Mouse (Mus musculus) embryo, embryonic 10.5 days (tissue): ENCODE measurements around the gene Rassf4.

Source experiments
- DNase-seq: peaks from one replicate; pipeline ENCODE4 v3.0.0-alpha.2; 2015; ENCODE audit warnings: low spot score

The Rassf4 gene

DNA sequence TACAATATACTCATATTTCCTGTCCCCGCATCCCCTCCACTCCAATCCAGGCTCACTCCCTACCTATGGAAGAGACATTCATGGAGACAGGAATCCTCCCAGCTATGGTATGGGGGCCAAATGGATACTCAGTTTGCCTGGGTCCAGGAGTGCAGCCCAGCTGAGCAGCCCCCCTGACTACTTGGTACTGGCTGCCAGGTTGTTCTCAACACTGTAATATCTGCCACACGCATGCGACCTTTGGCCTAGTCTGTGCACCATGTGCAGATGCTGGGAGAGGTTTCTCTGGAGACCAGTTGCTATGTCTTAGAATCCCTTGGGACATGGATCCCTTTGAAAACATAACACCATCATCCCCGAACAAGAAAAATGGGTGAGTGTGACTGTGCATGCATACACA is 2.0 kb downstream of the Rassf4 start:
- DNase-seq, result no peak

DNA sequence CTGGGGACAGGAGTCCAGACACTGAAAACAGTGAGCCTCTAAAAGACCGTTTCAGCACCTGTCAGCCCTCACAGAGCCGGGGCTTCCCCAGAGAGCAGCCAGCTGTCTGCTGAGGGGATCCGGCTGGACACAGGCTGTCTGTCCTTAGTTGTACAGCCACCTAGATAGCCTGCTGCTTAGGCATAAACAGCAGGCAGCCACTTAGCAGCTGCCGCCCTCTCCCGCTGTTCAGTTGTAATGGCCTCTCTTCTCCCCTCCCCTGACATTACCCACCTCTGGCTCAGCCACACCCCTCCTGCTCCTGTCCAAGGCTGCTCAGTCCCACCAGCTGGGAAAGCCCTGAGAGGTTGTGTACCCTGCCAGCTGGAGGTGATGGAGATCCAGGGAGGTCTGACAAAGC is 2.7 kb downstream of the Rassf4 start:
- peak; percentile 63 for DNase-seq

DNA sequence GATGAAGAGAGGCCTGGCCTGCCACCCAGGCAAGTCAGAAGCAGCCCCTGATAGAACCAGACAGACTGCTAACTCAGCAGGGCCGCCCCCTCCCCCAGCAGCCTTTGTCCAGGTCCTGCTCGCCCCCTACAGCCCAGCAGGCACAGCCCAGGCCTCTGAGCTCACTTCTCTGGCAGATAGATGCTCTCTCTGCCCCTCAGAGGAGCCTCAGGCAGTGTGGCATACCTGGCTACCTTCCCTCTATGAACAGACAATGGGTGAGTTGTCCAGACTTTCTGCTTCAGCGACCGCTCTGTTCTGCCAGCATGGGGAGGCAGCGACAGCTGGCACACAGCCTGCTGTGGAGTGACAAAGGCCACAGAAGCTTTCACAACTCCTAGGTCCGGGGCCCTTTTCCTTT is 3.6 kb downstream of the Rassf4 start:
- peak; percentile 50 for DNase-seq

DNA sequence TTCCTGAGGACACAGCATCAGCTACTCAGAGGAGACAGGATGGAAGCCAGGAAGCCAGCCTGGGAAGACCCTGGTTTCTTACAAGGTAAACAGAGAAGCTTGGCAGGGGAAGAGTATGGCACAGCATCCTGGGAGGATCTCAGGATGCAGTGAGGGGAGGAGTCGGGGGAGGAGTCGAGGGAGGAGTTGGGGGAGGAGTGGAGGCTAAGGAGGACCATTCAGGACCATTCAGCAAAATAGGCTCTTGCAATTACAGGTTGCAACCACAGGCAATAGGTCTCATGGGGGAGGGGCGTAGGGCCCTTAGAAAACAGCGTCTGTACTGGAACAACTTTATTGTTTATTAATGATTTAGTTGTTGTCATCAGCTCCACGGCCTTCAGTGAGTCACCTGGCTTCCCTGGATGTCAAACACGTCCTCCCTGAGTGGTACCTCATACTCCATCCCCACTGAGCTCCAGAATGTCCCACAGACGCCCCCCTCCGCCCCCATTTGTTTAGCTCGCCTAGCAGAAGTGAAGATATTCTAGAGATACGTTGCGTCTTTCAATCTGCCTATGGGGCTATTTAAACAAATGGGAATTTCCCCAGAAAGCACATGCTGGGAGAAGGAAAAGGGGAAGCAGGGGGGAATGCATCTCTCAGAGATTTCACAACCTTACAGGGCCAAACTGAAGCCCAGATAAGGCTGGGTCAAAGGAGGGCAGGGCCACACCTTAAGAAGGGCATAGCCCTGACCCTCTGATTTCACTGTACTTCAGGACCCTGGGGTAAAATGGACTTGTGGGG is 4.9 kb downstream of the Rassf4 start:
- peak; percentile 51 for DNase-seq

DNA sequence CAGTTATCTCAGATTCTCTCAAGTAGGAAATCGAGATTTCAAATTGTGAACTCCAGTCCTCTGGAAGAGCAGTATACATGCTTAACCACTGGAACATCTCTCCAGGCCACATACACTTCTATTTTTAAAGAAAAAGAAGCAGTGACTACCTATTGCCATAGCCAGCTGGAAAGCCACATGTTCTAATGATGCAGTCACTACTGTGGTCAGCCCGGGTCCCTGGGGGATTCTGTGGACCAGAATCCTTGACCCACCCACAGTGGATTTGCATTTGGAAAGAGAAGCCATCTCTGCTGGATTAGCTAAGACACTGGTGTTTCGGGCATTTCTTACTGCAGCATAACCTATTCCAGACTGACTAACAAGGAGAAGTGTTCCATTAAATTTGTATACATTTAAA is 6.4 kb downstream of the Rassf4 start:
- no peak for DNase-seq

DNA sequence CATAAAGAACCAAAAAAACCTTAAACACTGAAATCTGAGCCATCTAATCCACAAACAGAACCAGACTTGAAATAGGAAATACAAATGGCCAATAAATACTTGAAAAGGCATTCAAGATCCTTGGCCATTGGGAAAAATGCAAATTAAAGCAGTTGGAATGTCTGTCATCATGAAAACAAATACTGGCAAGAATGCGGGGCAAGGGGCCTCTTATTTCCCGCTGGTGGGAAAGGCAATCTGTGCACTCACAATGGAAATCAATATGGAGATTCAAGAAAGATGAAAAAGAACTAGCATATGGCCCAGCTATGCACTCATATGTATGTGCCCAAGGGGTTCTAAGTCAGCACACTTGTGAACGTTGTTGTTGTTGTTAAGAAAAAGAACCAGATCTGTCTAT is 6.9 kb downstream of the Rassf4 start:
- peak; percentile 36 for DNase-seq

DNA sequence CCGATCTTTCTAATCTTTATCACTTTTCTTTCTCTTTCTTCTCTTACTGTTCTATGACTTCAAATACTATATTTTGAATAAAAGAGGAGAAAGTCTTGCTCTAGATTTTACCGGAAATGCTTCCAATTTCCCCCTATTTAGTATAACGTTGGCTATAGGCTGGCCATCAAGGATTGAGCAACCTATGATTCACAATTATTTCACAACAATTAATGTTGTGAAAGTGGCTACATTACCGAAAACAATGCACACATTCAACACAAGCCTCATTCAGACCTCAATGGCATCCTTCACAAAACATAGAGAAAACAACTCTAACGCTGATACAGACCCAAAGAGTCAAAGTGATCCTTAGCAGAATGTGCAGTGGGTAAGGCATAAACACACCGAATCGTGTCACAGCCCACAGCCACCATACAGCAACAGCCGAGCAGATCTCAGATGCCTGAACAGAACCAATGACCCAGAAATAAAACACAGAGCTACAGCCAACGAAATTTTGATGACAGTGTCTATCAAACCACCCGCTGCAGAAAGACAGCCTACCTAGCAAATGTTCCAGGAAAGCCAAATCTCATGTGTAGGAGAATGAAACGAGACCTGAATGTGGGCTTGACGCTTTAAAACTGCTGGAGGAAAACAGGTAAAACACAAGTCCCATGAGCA is 7.5 kb downstream of the Rassf4 start:
- DNase-seq, result no peak

DNA sequence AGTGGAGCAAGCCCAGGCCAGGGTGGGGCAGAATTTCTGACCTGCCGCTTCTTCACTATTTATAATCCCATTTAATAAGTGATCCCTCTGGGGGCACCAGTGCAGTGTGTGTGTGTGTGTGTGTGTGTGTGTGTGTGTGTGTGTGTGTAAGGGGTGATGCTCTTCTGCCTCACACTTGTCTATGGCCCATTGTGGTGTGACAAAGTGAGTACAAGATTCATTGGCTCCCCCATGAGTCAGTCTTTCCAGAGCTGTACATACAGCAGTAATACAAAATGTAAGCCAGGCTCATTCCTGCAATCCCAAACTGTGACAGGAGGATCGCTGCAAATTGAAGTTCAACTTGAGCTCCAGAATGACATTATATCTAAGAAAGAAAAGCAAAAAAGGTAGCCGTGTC is 8.9 kb downstream of the Rassf4 start:
- DNase-seq, result no peak

DNA sequence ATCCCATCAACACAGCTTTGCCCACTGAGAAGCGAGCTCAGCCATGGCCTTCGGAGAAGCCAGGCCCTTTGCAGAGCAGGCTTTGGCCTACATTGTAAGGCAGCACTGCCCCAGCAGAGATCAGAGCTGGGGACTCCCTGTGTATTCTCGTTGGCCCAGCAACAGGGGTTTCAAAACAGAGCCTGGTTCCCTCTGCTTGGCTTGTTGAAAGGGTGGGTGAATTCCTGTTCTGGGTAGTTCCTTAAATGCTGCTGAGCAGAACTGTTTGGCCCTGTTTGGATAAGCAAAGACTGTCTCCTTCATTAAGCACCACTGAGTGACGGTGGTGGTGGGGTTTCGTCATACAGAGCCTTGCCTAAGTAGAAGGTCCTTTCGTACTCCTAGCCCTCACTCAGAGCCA is 9.7 kb downstream of the Rassf4 start:
- no peak for DNase-seq

DNA sequence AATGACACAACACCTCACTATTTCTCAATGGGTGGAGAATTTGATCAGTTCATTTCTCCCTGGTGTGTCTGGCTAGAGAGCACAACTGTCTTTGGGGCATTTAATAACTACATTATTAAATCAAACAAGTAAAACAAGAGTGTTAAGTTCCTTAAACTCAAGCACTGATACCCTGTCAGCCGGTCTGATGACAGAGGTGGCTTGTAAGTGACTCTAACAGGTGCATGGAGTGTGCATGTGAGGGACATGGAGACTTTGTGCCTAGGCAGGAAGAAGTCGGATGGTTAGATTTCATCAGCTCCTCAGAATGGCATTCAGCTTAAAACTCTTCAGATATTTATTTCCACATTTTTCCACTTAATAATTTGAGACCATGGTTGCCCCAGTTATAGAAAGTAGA is 10.4 kb downstream of the Rassf4 start:
- no peak for DNase-seq

DNA sequence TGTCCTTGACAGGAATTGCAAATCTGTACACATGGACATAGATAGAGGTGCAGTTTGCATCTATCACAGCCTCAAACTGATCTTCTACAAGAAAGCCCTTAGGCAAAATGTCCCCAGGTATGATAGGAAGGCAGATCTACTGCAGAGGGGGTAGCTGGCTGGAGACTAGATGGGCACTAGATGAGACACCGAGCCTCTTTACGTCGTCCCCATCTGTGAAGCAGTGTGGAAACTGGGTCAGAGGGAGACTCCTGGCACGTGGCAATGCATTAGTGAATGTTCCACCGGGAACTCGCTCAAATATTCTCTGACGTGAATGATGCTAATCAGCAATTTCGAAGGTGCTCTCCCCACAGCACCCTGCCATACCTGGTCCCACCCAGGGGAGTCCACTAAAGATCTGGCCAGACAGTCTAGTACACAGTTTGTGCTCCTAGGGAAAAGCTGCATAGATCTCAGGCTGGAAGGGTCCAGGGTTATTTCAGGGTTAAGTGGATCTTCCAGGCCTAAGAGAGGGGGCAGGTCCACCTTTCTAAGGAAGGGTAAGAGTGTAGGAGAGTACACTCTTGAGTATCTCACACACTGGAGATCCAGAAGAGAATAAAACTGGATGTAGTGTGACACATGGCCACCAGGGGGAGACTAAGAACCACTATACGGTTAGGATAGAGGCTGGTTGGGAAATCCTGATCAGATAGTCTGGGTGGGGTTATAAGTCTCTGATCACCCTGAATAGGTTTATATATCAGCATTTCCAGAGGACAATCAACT is 19.9 kb downstream of the Rassf4 start:
- DNase-seq, result peak; percentile 90

DNA sequence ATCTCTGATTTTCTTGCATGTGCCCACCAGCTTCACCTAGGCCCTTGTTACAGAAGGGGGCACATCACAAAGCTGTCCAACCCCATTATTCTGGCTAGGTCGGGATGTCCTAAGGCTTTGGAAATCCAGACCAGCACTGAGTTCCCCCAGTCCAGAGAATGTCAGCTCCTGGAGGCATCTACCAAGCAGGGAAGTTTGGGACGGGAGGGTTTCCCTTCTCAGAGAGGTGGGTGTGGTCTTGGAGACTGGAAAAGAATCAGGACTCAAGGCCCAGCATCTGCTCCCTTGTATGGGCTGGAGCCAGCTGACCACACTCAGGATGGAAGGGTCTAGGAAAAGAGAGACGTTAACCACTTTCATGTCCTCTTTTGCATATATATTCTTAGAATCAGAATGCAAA is 20.6 kb downstream of the Rassf4 start:
- no peak for DNase-seq

DNA sequence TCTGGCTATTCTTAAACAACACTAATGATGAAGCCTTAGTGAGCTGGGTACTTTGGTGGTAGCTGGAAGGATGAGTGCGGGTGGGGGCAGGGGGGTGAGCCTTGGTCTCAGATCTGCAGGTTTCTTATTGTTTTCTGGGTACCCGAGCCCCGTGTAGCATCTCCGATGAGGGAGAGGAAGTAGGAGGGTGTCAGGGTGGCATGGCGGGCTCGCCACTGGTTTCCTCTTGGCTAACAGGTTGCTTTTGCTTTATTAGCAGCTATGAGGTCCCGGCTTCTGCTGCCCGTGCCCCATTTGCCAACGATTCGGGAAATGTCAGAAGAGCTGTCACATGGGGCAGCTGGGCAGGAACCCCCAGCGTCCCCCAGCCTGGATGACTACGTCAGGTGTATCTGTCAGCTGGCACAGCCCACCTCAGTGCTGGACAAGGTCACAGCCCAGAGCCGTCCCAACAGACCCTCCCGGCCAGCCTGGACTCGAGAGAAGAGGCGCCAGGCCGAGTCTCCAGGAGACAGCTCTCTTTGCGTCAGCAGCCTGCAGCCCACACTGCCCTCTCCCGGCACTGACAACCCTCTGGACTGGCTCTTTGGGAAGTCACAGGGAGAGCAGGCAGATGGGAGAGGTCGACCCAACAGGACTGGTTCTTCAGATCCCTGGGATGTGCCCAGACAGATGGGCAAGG is 22.2 kb downstream of the Rassf4 start:
- no peak for DNase-seq

DNA sequence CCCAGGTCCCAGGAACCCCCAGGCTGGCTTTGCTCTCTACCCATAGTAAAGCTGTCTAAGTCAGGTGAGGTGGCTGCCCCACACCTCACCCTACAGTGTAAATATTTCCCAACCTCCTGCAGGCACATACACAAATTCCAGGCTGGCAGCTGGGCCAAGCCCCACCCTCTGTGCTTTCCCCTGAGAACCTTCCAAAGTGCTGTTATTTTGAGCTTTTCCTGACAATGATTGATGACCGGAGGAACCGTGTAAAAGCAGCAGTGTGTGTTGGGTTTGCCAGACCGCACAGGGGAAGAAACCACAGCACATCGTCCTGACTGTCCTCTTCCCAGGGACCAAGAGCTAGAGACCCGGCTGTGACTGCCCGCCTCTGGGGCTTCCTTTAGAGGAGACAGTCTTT is 23.3 kb downstream of the Rassf4 start, which contains the start of gene Depp1:
Depp1 (plus strand) TSS at position 204 of the 400 bp plus-strand sequence.
- DNase-seq, result peak; percentile 50

DNA sequence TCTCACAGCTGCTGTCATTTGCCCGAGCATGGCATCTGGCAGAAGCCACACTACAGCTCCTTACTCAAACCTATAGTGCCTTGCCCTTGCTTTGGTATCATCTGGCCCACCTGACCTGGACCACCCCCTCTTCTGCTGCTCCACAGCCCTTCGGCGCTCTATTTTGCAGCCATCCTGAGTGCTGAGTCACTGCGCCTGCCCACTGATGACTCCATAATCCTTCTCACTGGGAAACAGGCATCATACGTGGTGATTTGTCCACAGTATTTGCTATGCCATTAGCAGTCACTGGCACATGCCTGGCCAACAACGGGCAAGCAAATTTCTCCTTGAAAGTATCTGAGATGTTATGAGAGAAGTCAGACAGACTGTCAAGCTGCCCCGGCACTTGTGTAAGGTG is 23.9 kb downstream of the Rassf4 start:
- DNase-seq, result no peak

DNA sequence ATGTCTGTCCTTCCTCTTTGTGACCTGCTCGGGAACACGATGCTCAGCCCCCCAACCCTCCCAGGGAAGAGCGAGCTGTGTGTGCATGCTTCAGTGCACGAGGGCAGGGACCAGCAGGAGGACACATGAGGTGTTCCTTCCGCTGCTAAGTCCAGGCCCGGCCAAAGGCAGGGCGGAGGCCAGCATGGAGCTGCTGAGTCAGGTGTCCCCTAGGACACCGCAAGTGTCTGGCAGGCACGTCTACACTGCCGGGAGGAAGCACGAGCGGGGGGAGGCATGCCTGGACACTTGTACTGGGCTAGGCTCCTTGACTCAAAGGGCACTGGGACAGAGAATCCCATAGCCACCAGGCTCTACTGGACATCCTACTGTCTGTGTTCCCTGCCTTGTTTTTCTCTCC is 26.0 kb downstream of the Rassf4 start:
- no peak for DNase-seq

DNA sequence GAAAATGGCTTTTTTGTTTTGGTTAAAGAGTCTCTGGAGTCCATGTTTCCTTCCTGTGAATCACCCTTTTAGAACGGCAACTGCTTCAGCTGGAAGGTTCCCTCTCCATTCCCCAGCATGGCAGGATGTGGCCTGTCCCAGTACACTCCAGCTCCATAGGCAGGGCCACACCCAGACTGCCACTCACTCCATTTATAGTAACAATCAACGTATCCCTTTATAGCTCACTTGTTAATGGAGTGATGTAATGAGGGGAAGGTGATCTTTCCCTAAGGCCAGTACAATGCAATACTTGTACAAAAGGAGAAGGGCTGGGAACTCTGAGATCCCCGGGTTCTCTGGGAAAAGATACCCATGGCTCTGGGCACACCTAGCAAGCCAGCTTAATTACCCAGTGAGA is 29.4 kb downstream of the Rassf4 start:
- DNase-seq, result no peak

DNA sequence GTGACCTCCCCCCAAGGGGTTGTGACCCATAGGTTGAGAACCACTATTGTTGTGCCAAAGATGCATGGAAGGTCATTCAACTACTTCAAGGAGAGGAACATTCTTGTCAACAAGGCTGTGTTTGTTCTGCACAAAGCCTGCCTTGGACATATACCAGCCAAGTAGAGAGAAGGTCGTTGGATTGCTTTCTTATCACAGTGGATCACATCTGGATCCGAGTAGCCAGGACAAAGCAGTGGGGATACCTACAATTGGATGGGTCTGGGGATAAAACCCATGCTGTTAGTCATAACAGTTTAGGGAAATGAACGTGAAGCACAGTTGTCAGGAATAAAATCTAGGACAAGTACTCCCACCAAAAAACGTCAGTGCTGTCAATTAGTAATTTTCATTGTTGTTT is 29.9 kb downstream of the Rassf4 start:
- DNase-seq, result no peak

DNA sequence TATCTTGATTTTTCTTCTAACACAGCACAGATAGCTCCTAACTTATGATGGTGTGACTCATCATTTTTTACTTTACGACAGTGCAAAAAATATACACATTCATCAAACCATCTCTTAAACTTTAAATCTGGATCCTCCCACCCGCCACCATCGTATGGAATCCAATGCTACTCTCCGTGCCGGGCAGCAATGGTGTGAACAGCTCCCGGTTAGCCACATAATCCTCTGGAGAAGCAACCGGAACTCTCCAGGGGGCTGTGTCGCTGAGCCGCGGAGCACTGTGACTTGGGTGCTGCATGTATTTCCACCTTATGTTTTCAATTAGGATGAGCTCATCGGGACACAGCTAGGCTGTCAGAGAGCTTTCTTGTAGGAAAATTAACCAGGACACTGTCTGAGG is 30.8 kb downstream of the Rassf4 start:
- DNase-seq, result no peak

DNA sequence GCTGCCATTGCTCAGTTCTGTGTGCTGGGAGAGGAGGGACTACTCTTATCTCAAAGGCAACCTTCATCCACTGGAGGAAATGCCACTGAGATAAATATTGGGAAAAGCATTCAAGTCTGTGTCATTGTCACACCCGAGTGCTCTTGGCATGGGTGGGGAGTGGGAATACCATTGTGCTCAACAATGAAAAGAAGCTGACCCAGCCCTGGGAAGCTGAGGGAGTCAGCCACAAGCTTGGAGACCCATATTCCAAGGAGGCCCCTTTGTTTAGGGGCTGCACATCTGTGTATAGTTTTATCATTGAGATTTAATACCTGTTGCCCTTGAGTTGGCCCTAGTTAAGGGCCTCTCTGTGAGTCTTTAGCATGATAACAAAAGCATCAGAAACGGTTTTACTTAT is 34.1 kb downstream of the Rassf4 start:
- no peak for DNase-seq

DNA sequence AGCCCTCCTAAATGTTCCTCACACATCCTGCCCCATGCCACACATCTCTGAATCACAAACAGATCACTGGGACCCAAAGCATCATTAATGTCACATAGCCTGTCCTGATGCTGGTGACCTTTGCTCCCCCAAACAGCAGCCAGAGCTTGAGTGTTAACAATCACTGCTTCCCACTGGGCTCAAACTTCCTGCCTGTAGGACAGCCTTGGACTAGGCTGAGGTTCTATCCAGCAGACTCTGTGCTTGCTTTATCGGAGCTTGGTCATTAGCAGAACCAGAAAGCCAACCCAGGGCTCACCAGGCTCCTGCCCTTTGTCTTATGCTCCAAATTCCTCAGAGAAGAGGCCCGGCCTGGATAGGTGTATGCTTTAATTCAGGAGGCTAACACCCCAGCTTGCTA is 34.9 kb downstream of the Rassf4 start:
- DNase-seq, result no peak

DNA sequence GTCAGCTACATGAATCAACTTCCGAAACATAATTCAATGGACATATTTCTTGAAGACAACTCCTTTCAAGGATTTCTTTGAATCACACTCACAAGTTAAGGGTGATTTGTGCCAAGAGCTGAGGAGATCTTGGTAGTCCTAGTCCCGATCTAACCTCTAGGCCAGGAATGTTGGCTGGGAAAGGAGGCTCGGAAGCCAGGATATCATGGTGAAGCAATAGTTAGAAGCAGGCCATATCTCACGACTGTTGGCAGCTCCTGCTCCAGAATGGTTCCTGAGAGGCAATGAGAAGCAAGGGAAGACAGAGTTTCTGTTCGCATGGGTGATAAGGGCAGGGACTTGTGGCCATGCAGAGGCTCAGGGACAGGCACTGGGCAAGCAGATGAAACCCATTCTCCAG is 36.3 kb downstream of the Rassf4 start:
- no peak for DNase-seq
